Mouse (Mus musculus) central nervous system, embryonic 14 days (tissue): Measurements from ENCODE around the gene Fndc9. TPM values are rescaled to one million over a fixed set of nuclear protein-coding genes. Genes with fewer than 3 reads are reported as not detected.

Experiments used
- polyA plus RNA-seq: library from polyadenylated mRNA; depleted of rRNA; stranded (reverse); fragments of >200 nt; gene quantifications from 2 replicates; pipeline ENCODE4 v1.2.3, GENCODE M21; 2012; rRNA removed

Fndc9 gene
- polyA plus RNA-seq, result 1.3 and 1.5 TPM in 2 replicates

GRCm38 (mm10) chr11:46235334-46235733 lies at the start of gene Fndc9:
Gene Fndc9 (plus strand): TSS chr11:46235531.

Other genes with a start within 250 kb of the Fndc9 start
- 6.2 and 7.4 TPM in 2 replicates for gene Gm12166, start 183.2 kb upstream of the Fndc9 start, polyA plus RNA-seq
- gene Adam19, start 179.5 kb upstream of the Fndc9 start, polyA plus RNA-seq, result 16.3 and 21.8 TPM in 2 replicates
- gene Nipal4, start 69.0 kb upstream of the Fndc9 start, polyA plus RNA-seq, result 0.28 and 0.58 TPM in 2 replicates
- gene Cyfip2, start 77.3 kb downstream of the Fndc9 start, polyA plus RNA-seq, result 45.4 and 45.7 TPM in 2 replicates
- 0.02 and 0.04 TPM in 2 replicates for gene Itk, start 154.0 kb downstream of the Fndc9 start, polyA plus RNA-seq
- not detected in 2 replicates for gene Fam71b, start 161.0 kb downstream of the Fndc9 start, polyA plus RNA-seq
- 44.4 and 49.8 TPM in 2 replicates for gene Med7, start 201.4 kb downstream of the Fndc9 start, polyA plus RNA-seq
- 0.21 and 0.25 TPM in 2 replicates for gene Havcr2, start 219.4 kb downstream of the Fndc9 start, polyA plus RNA-seq